Mouse (Mus musculus) small intestine, adult 2 months (tissue): ENCODE measurements around the gene Vhl.

Source experiments
- CTCF ChIP-seq: fragments of 200-500 bp; IDR thresholded peaks from 2 replicates; pipeline ENCODE4 v1.5.1; 2012; ENCODE audit warnings: low read depth, mild to moderate bottlenecking, control low read depth, inconsistent platforms, low read length, moderate library complexity, mixed read lengths; ENCODE audit not compliant: insufficient replicate concordance, insufficient read length; ENCODE audit errors: extremely low read depth
- POLR2A ChIP-seq: fragments of 200-500 bp; IDR thresholded peaks from 2 replicates; pipeline ENCODE4 v1.6.1; 2012; ENCODE audit warnings: low read depth, mild to moderate bottlenecking, control low read depth, inconsistent platforms, low read length, moderate library complexity

DNA sequence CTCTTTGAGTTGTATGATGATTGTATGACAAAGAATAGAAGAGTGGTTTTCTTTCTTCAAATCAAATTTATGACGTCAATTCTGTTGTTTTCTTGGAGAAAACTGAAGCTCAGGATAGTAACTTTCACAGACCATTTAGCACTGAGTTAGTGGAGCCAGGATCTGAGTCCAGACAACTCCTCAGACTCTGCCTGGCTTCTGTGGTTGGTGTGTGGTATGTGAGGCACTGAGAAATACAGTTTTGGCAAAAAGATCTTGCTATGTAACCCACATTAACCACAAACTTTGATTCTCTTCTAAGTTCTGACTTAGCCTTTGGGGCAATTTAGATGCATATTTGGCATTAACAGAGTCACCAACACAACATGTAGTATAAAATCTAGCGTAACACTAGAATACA, 31.1 kb upstream of the Vhl start:
- no peak for TF ChIP-seq POLR2A
- TF ChIP-seq CTCF = no peak
